Mouse (Mus musculus) stomach, postnatal 0 days (tissue): ENCODE measurements around the gene Ggta1. TPM values are rescaled to one million over a fixed set of nuclear protein-coding genes. Genes with fewer than 3 reads are reported as not detected.

Experiments used
- ATAC-seq: fragments of 200-750 bp; cut with Nextera tagmentation; 2 replicates; pipeline ENCODE4 v1.8.0; 2017; ENCODE audit not compliant: low FRiP score, low TSS enrichment
- DNase-seq: peaks from one replicate; pipeline ENCODE4 v3.0.0-alpha.2; 2016; ENCODE audit warnings: low spot score
- H3K27ac ChIP-seq: fragments of 300-500 bp; sonication (generic); replicated peaks from 2 replicates; pipeline ENCODE4 v1.5.1; 2014; ENCODE audit warnings: mild to moderate bottlenecking, control low read depth
- H3K27me3 ChIP-seq: fragments of 300-500 bp; sonication (generic); 2 replicates; pipeline ENCODE4 v1.6.1; 2014; ENCODE audit warnings: low read length; ENCODE audit not compliant: control insufficient read depth, insufficient read depth
- H3K36me3 ChIP-seq: fragments of 300-500 bp; sonication (generic); 2 replicates; pipeline ENCODE4 v1.6.1; 2014; ENCODE audit warnings: low read length, mixed read lengths; ENCODE audit not compliant: control insufficient read depth, insufficient read depth
- H3K4me1 ChIP-seq: fragments of 300-500 bp; sonication (generic); replicated peaks from 2 replicates; pipeline ENCODE4 v1.6.1; 2014; ENCODE audit warnings: antibody characterized with exemption; ENCODE audit not compliant: control insufficient read depth, insufficient read depth
- H3K4me2 ChIP-seq: fragments of 300-500 bp; sonication (generic); replicated peaks from 2 replicates; pipeline ENCODE4 v1.6.1; 2014; ENCODE audit warnings: low read depth, mild to moderate bottlenecking, control low read depth, moderate library complexity
- H3K4me3 ChIP-seq: fragments of 300-500 bp; sonication (generic); 2 replicates; pipeline ENCODE4 v1.5.1; 2014; ENCODE audit warnings: low read depth, low read length, control low read depth
- H3K9ac ChIP-seq: fragments of 300-500 bp; sonication (generic); 2 replicates; pipeline ENCODE4 v1.6.1; 2014; ENCODE audit warnings: mild to moderate bottlenecking, low read length, control low read depth, mixed read lengths
- H3K9me3 ChIP-seq: fragments of 300-500 bp; sonication (generic); 2 replicates; pipeline ENCODE4 v1.6.1; 2016; ENCODE audit warnings: low read length; ENCODE audit not compliant: control insufficient read depth
- CTCF ChIP-seq: IDR thresholded peaks from 2 replicates; pipeline ENCODE4 v1.5.1; 2016; ENCODE audit warnings: antibody characterized with exemption, low read depth, mild to moderate bottlenecking, moderate library complexity
- EP300 ChIP-seq: optimal IDR thresholded peaks from 2 replicates; pipeline ENCODE3; 2016; ENCODE audit warnings: antibody characterized with exemption
- WGBS: fragments of 180-500 bp; shearing (Covaris S2); extraction: QIAGEN DNeasy Blood & Tissue Kit; methylation state at CpG from one replicate; pipeline ENCODE4 v1.1.7; 2014; 5-methylcytosine and 5-hydroxymethylcytosine counted together
- polyA plus RNA-seq: library from polyadenylated mRNA; unstranded; fragments of >200 nt; fragmentation: Nextera tagmentation; extraction: Ambion mirVana; gene quantifications from 2 replicates; pipeline ENCODE4 v1.2.1, GENCODE M21; 2015

The Ggta1 gene
- polyA plus RNA-seq, 1 experiment from 2014 or later: 11.5 TPM

DNA sequence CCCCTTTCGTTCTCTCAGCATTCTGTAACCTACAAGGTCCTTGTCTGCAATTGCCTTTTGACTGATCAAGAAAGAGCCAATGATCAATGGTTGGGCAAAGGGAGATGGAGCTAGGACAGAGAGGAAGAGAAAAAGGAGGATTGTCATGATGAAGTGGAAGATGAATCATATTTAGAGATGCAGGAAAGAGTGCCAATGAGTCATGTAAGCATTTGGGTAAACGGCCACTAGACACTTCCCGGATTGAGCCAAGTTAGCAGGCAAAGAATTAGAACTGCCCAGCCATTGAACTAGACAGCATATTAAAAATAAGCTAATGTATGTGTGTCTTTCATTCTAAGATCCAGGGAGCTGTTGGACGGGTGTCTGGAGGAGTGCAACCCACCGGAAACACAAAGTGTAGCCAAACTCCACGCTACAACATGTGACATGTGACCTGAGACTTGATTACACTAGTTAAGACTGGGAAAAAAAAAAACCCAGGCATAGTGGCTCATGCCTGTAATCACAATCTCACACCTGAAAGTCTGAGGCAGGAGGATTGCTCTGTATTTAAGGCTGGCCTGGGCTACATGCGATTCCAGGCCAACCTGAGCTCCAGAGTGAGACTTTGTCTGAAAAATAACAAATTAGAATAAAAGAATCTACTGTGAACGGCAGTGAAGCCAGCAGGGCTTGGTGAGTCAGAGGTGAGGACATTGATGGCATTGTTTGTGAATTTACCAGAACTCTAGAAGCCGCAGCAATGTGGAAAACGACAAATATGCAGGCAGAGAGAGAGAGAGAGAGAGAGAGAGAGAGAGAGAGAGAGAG is 15.2 kb upstream of the Ggta1 start:
- 64% methylated on average over 10 of the region's 10 CpGs for WGBS
- H3K4me3 ChIP-seq: no peak overlapping the region
- no peak overlapping the region for H3K27ac ChIP-seq
- H3K36me3 ChIP-seq: no peaks in the 10 kb centered on the region
- no peaks in the 10 kb centered on the region for H3K9me3 ChIP-seq
- ATAC-seq: no peak
- 0 out of 2 replicates have a peak, but pooled peaks cover 4% of the 10 kb centered on the region for H3K4me1 ChIP-seq
- no peak overlapping the region for H3K9ac ChIP-seq
- H3K4me2 ChIP-seq: no peak overlapping the region
- no peaks in the 10 kb centered on the region for H3K27me3 ChIP-seq
- TF ChIP-seq EP300: no peak
- TF ChIP-seq CTCF: no peak
- DNase-seq: no peak

DNA sequence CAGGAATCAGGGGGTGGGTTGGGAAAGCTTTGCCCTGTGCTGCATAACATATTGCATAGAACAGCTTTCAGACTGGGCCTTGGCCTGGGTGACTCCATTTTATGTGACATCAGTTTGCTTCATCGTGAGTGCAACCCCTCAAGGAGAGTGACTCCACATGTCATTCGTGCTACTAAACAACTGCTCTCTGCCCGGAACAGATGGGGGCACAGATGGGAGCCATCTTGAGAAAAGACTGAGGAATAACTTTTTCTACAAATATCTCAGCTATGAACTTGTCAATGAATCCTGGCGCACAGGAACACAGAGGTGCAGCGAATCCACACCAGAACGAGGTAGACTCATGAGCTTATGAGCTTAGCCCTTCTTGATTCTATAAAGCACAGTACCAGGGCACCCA is 14.3 kb upstream of the Ggta1 start:
- Histone ChIP-seq H3K4me2 (no peak overlapping the region), H3K4me1 (0 out of 2 replicates have a peak, but pooled peaks cover 4% of the 10 kb centered on the region), H3K9me3 (no peaks in the 10 kb centered on the region), H3K27ac (no peak overlapping the region), H3K36me3 (no peaks in the 10 kb centered on the region), H3K9ac (no peak overlapping the region), H3K27me3 (no peaks in the 10 kb centered on the region), H3K4me3 (no peak overlapping the region)
- WGBS: 87% methylated on average over 6 of the region's 6 CpGs
- no peak for TF ChIP-seq EP300
- TF ChIP-seq CTCF: no peak
- ATAC-seq (no peak), DNase-seq (no peak)

DNA sequence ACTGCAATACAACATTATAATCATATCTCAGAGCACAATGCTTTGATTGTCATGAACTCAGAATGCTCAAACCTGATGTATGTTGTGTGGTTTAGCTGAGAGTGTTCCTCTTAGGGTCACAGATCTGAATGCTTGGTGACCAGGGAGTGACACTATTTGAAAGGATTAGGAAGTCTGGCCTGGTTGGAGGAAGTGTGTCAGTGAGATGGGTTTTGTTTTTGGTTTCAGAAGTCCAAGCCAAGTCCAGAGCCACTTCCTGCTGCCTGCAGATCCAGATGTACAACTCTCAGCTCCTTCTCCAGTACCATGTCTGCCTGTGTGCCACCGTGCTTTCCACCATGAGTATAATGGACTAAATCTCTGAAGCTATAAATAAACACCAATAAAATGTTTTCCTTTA is 11.9 kb upstream of the Ggta1 start:
- no peaks in the 10 kb centered on the region for H3K36me3 ChIP-seq
- no peak overlapping the region for H3K4me3 ChIP-seq
- H3K9ac ChIP-seq: no peak overlapping the region
- 90% methylated on average over 1 of the region's 1 CpGs for WGBS
- no peak for TF ChIP-seq EP300
- DNase-seq (no peak), ATAC-seq (no peak)
- no peak overlapping the region for H3K27ac ChIP-seq
- H3K4me1 ChIP-seq: no peaks in the 10 kb centered on the region
- H3K4me2 ChIP-seq: no peak overlapping the region
- H3K27me3 ChIP-seq: no peaks in the 10 kb centered on the region
- no peaks in the 10 kb centered on the region for H3K9me3 ChIP-seq

DNA sequence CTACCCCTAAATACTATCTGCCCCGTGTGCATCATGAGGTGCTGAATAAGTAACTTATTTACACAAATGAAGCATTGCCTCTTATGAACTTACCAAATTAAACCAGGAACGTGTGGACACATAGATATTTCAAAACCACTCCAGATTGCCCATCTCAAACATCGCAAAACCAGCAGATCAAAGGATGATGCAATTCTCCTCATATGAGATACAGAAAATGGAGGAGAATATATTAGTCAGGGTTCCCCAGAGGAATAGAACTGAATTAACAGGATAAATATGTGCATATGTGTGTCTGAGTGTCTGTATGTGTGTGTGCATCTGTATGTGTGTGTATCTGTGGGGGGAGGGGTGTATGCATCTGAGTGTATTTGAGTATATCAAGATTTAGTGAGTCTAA is 6.2 kb upstream of the Ggta1 start:
- ATAC-seq (no peak), DNase-seq (no peak)
- Histone ChIP-seq H3K36me3 (no peaks in the 10 kb centered on the region), H3K9ac (no peak overlapping the region), H3K4me1 (no peaks in the 10 kb centered on the region), H3K4me2 (no peak overlapping the region), H3K27me3 (no peaks in the 10 kb centered on the region), H3K4me3 (no peak overlapping the region), H3K9me3 (no peaks in the 10 kb centered on the region), H3K27ac (no peak overlapping the region)
- no peak for TF ChIP-seq CTCF
- no peak for TF ChIP-seq EP300
- 68% methylated on average over 3 of the region's 3 CpGs for WGBS

DNA sequence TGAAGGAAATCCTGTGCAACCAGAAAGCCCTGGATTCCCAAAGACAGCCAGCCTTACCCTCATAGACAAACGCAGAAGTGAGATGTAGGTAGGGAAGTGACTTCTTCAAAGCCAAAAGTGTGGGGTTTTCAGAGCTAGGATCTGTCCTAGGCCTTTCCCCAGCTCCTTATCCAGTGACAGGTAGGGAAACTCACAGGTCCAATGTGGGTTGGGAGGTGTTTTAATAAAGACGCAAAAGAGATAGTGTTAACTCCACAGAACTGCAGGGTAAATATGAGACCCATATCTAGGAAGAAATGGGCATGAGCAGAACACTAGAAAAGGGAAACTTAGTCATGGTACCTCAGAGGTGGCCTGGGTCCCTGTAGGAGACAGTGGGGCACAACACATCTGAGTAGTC is 5.2 kb upstream of the Ggta1 start:
- Histone ChIP-seq H3K27ac (no peak overlapping the region), H3K9me3 (no peaks in the 10 kb centered on the region), H3K36me3 (no peaks in the 10 kb centered on the region), H3K27me3 (no peaks in the 10 kb centered on the region), H3K4me1 (no peaks in the 10 kb centered on the region), H3K4me3 (no peak overlapping the region), H3K9ac (no peak overlapping the region), H3K4me2 (no peak overlapping the region)
- no peak for ATAC-seq
- 55% methylated on average over 2 of the region's 2 CpGs for WGBS
- no peak for DNase-seq
- TF ChIP-seq EP300 (no peak), CTCF (no peak)

DNA sequence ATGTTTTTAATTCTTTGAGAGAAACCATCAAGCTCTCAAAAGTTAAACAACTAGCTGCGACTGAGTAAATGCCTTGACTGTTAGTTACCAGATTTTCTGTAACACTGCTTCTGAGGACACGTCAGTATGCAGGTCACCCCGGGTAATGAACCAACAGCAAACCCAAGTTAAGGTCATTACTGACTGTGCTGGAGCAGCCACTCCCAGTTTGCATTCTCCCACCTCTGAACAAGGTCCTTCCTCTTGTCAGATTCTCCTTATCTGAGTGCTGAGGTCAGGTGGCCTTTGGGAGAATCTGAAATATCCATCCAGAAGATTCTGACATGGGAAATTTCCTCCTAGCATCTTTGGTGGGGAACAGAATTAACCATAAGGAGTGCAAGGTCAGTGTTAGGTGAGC is 4.8 kb upstream of the Ggta1 start:
- WGBS: 55% methylated on average over 3 of the region's 3 CpGs
- Histone ChIP-seq H3K27ac (no peak overlapping the region), H3K36me3 (no peaks in the 10 kb centered on the region), H3K4me2 (no peak overlapping the region), H3K27me3 (no peaks in the 10 kb centered on the region), H3K9ac (no peak overlapping the region), H3K4me1 (0 out of 2 replicates have a peak, but pooled peaks cover 1% of the 10 kb centered on the region), H3K9me3 (no peaks in the 10 kb centered on the region), H3K4me3 (no peak overlapping the region)
- no peak for DNase-seq
- ATAC-seq: no peak
- TF ChIP-seq CTCF: no peak
- no peak for TF ChIP-seq EP300
